Mouse (Mus musculus) embryonic facial prominence, embryonic 11.5 days (tissue): ENCODE results near the gene Tnpo1. TPM values are rescaled to one million over a fixed set of nuclear protein-coding genes. Genes with fewer than 3 reads are reported as not detected.

Experiments
- ATAC-seq: fragments of 200-750 bp; cut with Nextera tagmentation; replicated peaks from 2 replicates; pipeline ENCODE4 v1.8.0; 2017; ENCODE audit warnings: low read depth; ENCODE audit not compliant: insufficient number of reproducible peaks, low FRiP score, low TSS enrichment
- DNase-seq: peaks from one replicate; pipeline ENCODE4 v3.0.0-alpha.2; 2015; ENCODE audit warnings: low spot score
- H3K27ac ChIP-seq: fragments of 300-500 bp; sonication (generic); replicated peaks from 2 replicates; pipeline ENCODE4 v1.5.1; 2014; ENCODE audit warnings: mild to moderate bottlenecking, low read depth, low read length, control low read depth
- H3K27me3 ChIP-seq: fragments of 300-500 bp; sonication (generic); 2 replicates; pipeline ENCODE4 v1.6.1; 2014; ENCODE audit warnings: mild to moderate bottlenecking, low read length, moderate library complexity, mixed read lengths; ENCODE audit not compliant: control insufficient read depth, insufficient read depth
- H3K36me3 ChIP-seq: fragments of 300-500 bp; sonication (generic); replicated peaks from 2 replicates; pipeline ENCODE4 v1.6.1; 2014; ENCODE audit warnings: low read depth, mild to moderate bottlenecking, low read length, moderate library complexity, mixed read lengths; ENCODE audit not compliant: control insufficient read depth, insufficient read depth
- H3K4me1 ChIP-seq: fragments of 300-500 bp; sonication (generic); 2 replicates; pipeline ENCODE4 v1.6.1; 2014; ENCODE audit warnings: low read length, mixed read lengths; ENCODE audit not compliant: control insufficient read depth, insufficient read depth
- H3K4me2 ChIP-seq: fragments of 300-500 bp; sonication (generic); 2 replicates; pipeline ENCODE4 v1.6.1; 2014; ENCODE audit warnings: low read depth, mild to moderate bottlenecking, control low read depth, low read length, moderate library complexity
- H3K4me3 ChIP-seq: fragments of 300-500 bp; sonication (generic); 2 replicates; pipeline ENCODE4 v1.5.1; 2014; ENCODE audit warnings: low read depth, low read length, control low read depth
- H3K9ac ChIP-seq: fragments of 300-500 bp; sonication (generic); replicated peaks from 2 replicates; pipeline ENCODE4 v1.6.1; 2014; ENCODE audit warnings: mild to moderate bottlenecking, control low read depth, low read length
- H3K9me3 ChIP-seq: fragments of 300-500 bp; sonication (generic); replicated peaks from 2 replicates; pipeline ENCODE4 v1.6.1; 2016; ENCODE audit warnings: mild to moderate bottlenecking, low read length, inconsistent platforms, mixed read lengths; ENCODE audit not compliant: control insufficient read depth
- WGBS: fragments of 180-500 bp; shearing (Covaris S2); extraction: QIAGEN DNeasy Blood & Tissue Kit; methylation state at CpG from one replicate; pipeline ENCODE4 v1.1.7; 2014; 5-methylcytosine and 5-hydroxymethylcytosine counted together
- polyA plus RNA-seq: library from polyadenylated mRNA; unstranded; fragments of >200 nt; fragmentation: Nextera tagmentation; extraction: Ambion mirVana; gene quantifications from 2 replicates; pipeline ENCODE4 v1.2.1, GENCODE M21; 2014

Tnpo1 gene
- polyA plus RNA-seq, 1 experiment from 2014 or later, result 61.5 TPM

DNA sequence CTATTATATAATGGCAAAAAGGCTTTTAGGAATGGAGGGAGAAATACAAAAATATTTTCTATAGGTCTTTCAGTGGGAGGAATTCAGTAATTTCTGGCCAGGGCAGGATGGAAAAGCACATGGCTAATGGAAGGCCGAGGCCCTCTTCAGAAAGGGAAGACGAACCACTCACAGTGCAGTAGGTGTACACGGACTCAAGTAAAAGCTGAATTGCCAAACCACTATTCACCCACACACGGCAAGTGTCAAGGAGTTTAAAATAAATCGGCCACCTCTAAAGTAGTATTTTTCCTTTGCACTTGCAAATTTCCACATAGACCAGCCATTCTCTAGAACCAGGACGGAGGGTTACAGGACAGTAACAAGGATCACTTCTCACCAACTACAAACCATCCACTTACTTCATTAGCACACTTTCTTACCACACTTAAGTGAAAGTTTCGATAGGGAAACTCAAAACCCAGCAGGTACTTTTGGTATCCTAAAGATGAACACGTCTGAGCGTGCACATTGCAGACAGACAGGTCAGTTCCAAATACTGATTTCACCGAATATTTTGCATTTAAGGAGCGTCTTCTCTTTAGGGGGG lies 1.2 kb downstream of the Tnpo1 start:
- peak; percentile 26 for DNase-seq
- H3K27ac ChIP-seq, result no peak overlapping the region; the same call in 1 of the 2 replicates
- H3K9ac ChIP-seq, result peak overlapping the region; percentile 100
- H3K4me3 ChIP-seq, result peak overlapping the region; percentile 100
- peak overlapping the region; percentile 85 for H3K4me2 ChIP-seq
- H3K4me1 ChIP-seq, result no peaks in the 10 kb centered on the region
- H3K36me3 ChIP-seq, result no peaks in the 10 kb centered on the region
- H3K9me3 ChIP-seq, result no peaks in the 10 kb centered on the region
- no peak for ATAC-seq
- WGBS, result 25% methylated on average over 11 of the region's 11 CpGs
- H3K27me3 ChIP-seq, result no peaks in the 10 kb centered on the region

DNA sequence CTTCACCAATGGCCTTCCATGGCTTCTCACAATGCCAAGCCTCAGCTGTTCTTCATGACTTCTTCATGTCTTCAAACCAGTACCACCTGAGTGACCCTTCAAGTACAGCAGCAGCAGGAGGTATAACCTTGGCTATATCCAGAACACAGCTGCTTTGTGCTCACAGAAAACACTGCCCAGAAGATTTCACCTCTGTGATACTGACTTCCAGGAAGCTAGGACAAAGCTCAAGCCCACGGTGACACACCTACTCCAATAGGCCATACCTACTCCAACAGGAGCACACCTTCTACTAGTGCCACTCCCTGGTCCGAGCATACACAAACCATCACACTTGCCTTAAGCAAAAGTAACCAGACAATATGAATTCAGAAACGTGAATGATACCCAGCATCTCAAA lies 3.4 kb downstream of the Tnpo1 start:
- ATAC-seq (no peak), DNase-seq (no peak)
- H3K4me3 ChIP-seq, result no peak overlapping the region
- H3K9ac ChIP-seq, result no peak overlapping the region
- H3K4me1 ChIP-seq, result no peaks in the 10 kb centered on the region
- no peaks in the 10 kb centered on the region for H3K36me3 ChIP-seq
- no peak overlapping the region for H3K4me2 ChIP-seq
- no peaks in the 10 kb centered on the region for H3K9me3 ChIP-seq
- 92% methylated on average over 3 of the region's 3 CpGs for WGBS
- H3K27me3 ChIP-seq, result no peaks in the 10 kb centered on the region
- no peak overlapping the region for H3K27ac ChIP-seq

DNA sequence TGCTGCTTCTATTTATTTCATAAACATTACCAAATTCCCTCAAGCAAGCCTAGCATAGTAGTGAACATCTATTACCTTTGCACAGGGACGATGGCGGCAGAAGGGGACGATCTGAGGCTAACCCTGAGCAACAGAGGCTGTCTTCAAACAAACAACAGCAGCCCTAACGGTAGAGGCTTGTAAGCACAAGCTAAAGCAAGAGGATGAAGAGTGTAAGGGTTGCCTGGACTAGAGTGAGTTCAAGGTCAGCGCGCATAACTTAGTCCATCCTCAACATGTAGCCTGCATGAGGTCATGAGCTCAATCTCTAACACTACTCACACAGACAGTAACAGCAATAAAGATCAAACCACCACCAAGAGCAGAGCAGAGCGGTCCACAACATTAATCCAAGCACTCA lies 4.9 kb downstream of the Tnpo1 start:
- Histone ChIP-seq H3K4me2 (no peak overlapping the region), H3K4me1 (no peaks in the 10 kb centered on the region), H3K27ac (no peak overlapping the region), H3K9ac (no peak overlapping the region), H3K36me3 (no peaks in the 10 kb centered on the region), H3K27me3 (no peaks in the 10 kb centered on the region), H3K9me3 (no peaks in the 10 kb centered on the region), H3K4me3 (no peak overlapping the region)
- whole genome bisulfite sequencing, result 94% methylated on average over 7 of the region's 7 CpGs
- no peak for ATAC-seq
- no peak for DNase-seq

DNA sequence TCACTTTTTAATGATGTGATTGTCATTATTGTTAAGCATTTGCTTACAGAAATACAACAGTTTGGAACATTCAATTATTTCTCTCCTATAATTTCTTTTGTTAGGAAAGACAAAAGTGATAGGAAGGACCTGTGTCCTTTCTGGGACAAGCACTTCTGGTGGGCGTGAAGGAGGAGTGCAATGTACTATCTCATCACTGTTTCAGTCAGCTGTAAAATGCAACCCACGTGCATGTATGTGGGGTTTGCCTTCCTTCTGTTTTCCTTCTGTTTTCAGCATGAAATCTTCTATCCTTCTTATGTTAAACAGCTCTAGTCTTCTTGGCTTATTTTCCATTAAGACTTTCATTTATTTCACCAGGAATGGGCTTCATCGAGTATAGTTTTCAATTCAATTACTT lies 5.9 kb downstream of the Tnpo1 start:
- Histone ChIP-seq H3K4me1 (no peaks in the 10 kb centered on the region), H3K27me3 (no peaks in the 10 kb centered on the region), H3K4me2 (no peak overlapping the region), H3K27ac (no peak overlapping the region), H3K9ac (no peak overlapping the region), H3K9me3 (no peaks in the 10 kb centered on the region), H3K4me3 (no peak overlapping the region), H3K36me3 (no peaks in the 10 kb centered on the region)
- 84% methylated on average over 3 of the region's 3 CpGs for whole genome bisulfite sequencing
- no peak for ATAC-seq
- DNase-seq, result no peak

DNA sequence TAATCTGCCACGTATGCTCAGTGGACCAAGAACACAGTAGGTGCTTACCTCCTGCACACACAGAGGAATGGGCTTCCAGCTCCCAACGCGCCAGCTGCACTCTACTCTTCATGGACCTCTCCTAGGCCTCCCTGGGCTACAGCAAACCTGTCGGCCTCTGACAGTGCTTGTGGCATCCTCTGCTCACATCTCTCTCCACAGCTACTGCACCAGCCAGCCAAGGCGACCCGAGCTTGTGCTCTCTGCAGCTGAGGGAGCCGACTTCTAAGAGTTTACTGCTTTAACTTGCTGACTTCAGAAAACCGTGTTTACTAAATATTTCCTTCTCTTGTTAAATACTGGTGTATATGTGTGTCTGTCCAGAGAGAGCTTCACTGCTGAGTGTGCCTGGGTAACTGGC lies 6.5 kb downstream of the Tnpo1 start:
- WGBS, result 92% methylated on average over 8 of the region's 8 CpGs
- ATAC-seq, result no peak
- Histone ChIP-seq H3K27me3 (no peaks in the 10 kb centered on the region), H3K4me2 (no peak overlapping the region), H3K4me3 (no peak overlapping the region), H3K36me3 (no peaks in the 10 kb centered on the region), H3K9me3 (no peaks in the 10 kb centered on the region), H3K27ac (no peak overlapping the region), H3K4me1 (no peaks in the 10 kb centered on the region), H3K9ac (no peak overlapping the region)
- no peak for DNase-seq

DNA sequence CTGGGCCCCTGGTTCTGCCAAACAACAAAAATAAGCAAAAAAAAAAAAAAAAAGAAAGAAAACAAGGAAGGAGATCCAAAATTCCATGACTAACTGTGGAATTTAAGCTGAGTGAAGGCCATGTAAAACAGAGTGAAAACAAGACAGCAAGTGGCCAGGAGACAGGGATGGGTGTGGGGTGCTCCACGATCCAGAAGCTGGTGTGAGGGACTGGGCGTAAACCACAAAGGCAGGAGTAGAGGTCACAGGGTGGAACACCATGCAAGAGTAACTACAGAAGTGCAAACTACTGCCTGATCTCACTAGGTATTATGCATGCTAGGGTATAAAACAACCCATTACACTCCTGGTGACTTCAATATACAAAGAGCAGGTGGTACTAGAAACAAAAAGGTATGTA lies 8.3 kb downstream of the Tnpo1 start:
- H3K4me3 ChIP-seq, result no peak overlapping the region
- no peaks in the 10 kb centered on the region for H3K27me3 ChIP-seq
- no peaks in the 10 kb centered on the region for H3K9me3 ChIP-seq
- no peak overlapping the region for H3K9ac ChIP-seq
- DNase-seq (no peak), ATAC-seq (no peak)
- H3K27ac ChIP-seq, result no peak overlapping the region
- WGBS, result 96% methylated on average over 2 of the region's 2 CpGs
- no peak overlapping the region for H3K4me2 ChIP-seq
- no peaks in the 10 kb centered on the region for H3K36me3 ChIP-seq
- no peaks in the 10 kb centered on the region for H3K4me1 ChIP-seq

DNA sequence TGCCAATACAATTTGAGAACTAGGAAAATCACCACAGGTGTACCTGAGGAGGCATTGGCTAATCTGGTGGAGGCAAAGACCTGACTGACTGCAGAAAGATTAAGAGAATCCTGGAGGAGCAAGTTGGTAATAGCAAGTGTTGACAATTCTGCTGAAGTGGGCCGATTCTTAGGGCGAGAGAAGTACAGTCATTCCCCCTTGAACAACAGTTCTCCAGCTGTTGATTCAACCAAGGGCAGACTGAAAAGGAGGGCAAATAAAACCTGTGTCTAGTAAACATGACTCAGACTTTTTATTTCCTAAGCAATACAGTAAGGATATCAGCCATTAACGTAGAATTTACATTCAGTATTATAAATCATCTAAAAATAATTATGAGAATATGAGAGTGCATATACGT lies 10.6 kb downstream of the Tnpo1 start:
- Histone ChIP-seq H3K4me1 (no peaks in the 10 kb centered on the region), H3K9ac (no peak overlapping the region), H3K27ac (no peak overlapping the region), H3K27me3 (no peaks in the 10 kb centered on the region), H3K4me3 (no peak overlapping the region), H3K4me2 (no peak overlapping the region), H3K9me3 (no peaks in the 10 kb centered on the region), H3K36me3 (no peaks in the 10 kb centered on the region)
- 83% methylated on average over 4 of the region's 4 CpGs for WGBS
- DNase-seq (no peak), ATAC-seq (no peak)

DNA sequence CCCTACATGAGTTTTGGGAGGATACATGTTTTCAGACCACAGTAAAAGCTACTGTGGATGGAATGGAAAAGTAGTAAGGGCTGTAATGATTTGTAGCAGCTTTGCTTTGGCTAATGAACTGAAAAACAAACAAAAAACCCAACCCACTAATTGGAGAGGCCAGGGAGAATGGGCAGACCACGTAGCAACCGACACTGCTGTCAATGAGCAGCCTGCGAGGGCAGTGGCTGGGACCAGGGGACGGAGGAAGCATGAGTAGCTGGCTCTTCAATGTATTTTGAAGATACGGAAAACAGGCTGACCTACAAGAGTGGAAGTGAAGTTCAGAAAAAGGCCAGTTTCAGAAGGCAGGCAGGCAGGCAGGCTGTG lies 11.4 kb downstream of the Tnpo1 start:
- Histone ChIP-seq H3K9me3 (no peaks in the 10 kb centered on the region), H3K4me2 (no peak overlapping the region), H3K4me1 (no peaks in the 10 kb centered on the region), H3K27me3 (no peaks in the 10 kb centered on the region), H3K9ac (no peak overlapping the region), H3K27ac (no peak overlapping the region), H3K36me3 (no peaks in the 10 kb centered on the region), H3K4me3 (no peak overlapping the region)
- ATAC-seq (no peak), DNase-seq (no peak)
- 73% methylated on average over 5 of the region's 5 CpGs for WGBS
